Mouse (Mus musculus) heart, postnatal 14 days (tissue): ENCODE measurements around the gene Atg4d. TPM values are rescaled to one million over a fixed set of nuclear protein-coding genes. Genes with fewer than 3 reads are reported as not detected.
"Not testable (repeated sequence)": the region's sequence is repeated elsewhere in the genome, so short reads cannot be mapped to it uniquely, and the experiment has no call there.

Experiments used
- DNase-seq, 2 experiments: peaks; one replicate each; pipeline ENCODE4 v3.0.0; 2021 to 2022
- intact Hi-C: fragments of 180-260 bp; cut with DNase I; formaldehyde crosslinking; loops from one replicate; pipeline ENCODE4 v1.15.1; 2025
- total RNA-seq, 2 experiments: library from RNA; stranded (reverse); gene quantifications; 2 replicates each; pipeline ENCODE4 v1.2.3; 2021

Gene Atg4d
- total RNA-seq, 2 experiments from 2014 or later: 73.3 to 85.0 TPM

GRCm38 (mm10) chr9:21238733-21239464 lies 26.2 kb upstream of the Atg4d start, which contains the start of gene Keap1:
TSS of gene Keap1 (minus strand) at chr9:21239361.
- intact Hi-C loops: loop anchor here (5.0 kb wide), 2 partner anchors 38 to 118 kb away; no protein-coding TSS in a partner anchor
- peak; percentile 88 for DNase-seq

- DNase-seq: no peak
- intact Hi-C loops: loop anchor here (5.0 kb wide), 2 partner anchors 38 to 118 kb away; no protein-coding TSS in a partner anchor
Measured at GRCm38 (mm10) chr9:21239465-21239848, 25.6 kb upstream of the Atg4d start.

- intact Hi-C loops: no loop called here
- DNase-seq: peak; percentile 77 to 87
Measured at GRCm38 (mm10) chr9:21241343-21241742, 23.8 kb upstream of the Atg4d start.

GRCm38 (mm10) chr9:21243826-21244427 lies 21.2 kb upstream of the Atg4d start:
- intact Hi-C loops: loop anchor here (2.0 kb wide), 2 partner anchors 19 to 43 kb away; partner anchors contain the start of gene Kri1
- no peak for DNase-seq

GRCm38 (mm10) chr9:21244428-21245112 lies 20.5 kb upstream of the Atg4d start:
- peak; percentile 26 to 32 for DNase-seq
- intact Hi-C loops: no loop called here

- no peak for DNase-seq
Measured at GRCm38 (mm10) chr9:21245113-21245487, 20.0 kb upstream of the Atg4d start.

GRCm38 (mm10) chr9:21246342-21246741 lies 18.8 kb upstream of the Atg4d start:
- no peak for DNase-seq
- intact Hi-C loops: no loop called here

More at GRCm38 (mm10) chr9:21245113-21245487, 20.0 kb upstream of the Atg4d start:
- intact Hi-C loops: no loop called here

- intact Hi-C loops: no loop called here
Measured at GRCm38 (mm10) chr9:21248326-21248725, 16.8 kb upstream of the Atg4d start, which contains the start of gene S1pr5. TSS of gene S1pr5 (minus strand) at chr9:21248443.

GRCm38 (mm10) chr9:21249629-21250508 lies 15.2 kb upstream of the Atg4d start:
- intact Hi-C loops: no loop called here
- no peak for DNase-seq

More at GRCm38 (mm10) chr9:21248326-21248725, 16.8 kb upstream of the Atg4d start, which contains the start of gene S1pr5:
- peak; percentile 45 to 46 for DNase-seq

GRCm38 (mm10) chr9:21250509-21250908 lies 14.6 kb upstream of the Atg4d start:
- intact Hi-C loops: no loop called here
- DNase-seq: peak in 1 of 2 experiments; percentile 37

- no peak for DNase-seq
- intact Hi-C loops: no loop called here
Measured at GRCm38 (mm10) chr9:21251116-21251735, 13.9 kb upstream of the Atg4d start.

GRCm38 (mm10) chr9:21254690-21255089 lies 10.4 kb upstream of the Atg4d start:
- no peak for DNase-seq
- intact Hi-C loops: no loop called here

GRCm38 (mm10) chr9:21256349-21256748 lies 8.7 kb upstream of the Atg4d start:
- intact Hi-C loops, DNase-seq: not testable (repeated sequence)

- DNase-seq: no peak
- intact Hi-C loops: no loop called here
Measured at GRCm38 (mm10) chr9:21260491-21261040, 4.5 kb upstream of the Atg4d start.

- intact Hi-C loops: loop anchor here (2.0 kb wide), 1 partner anchor 19 kb away; no protein-coding TSS in a partner anchor
- no peak for DNase-seq
Measured at GRCm38 (mm10) chr9:21261831-21262230, 3.3 kb upstream of the Atg4d start.

GRCm38 (mm10) chr9:21264272-21264999 lies 657 bp upstream of the Atg4d start:
- intact Hi-C loops: no loop called here

GRCm38 (mm10) chr9:21265611-21266010 lies 518 bp downstream of the Atg4d start:
- intact Hi-C loops: loop anchor here (2.0 kb wide), 1 partner anchor 19 kb away; no protein-coding TSS in a partner anchor
- no peak for DNase-seq

More at GRCm38 (mm10) chr9:21264272-21264999, 657 bp upstream of the Atg4d start:
- no peak for DNase-seq

GRCm38 (mm10) chr9:21266889-21267288 lies 1.8 kb downstream of the Atg4d start:
- intact Hi-C loops: loop anchor here (2.0 kb wide), 1 partner anchor 18 kb away; no protein-coding TSS in a partner anchor
- no peak for DNase-seq
